Mouse (Mus musculus): Measurements from ENCODE around the gene Il1rap. TPM values are rescaled to one million over a fixed set of nuclear protein-coding genes. Genes with fewer than 3 reads are reported as not detected.

The Il1rap gene
- total and polyA plus RNA-seq, 3 experiments, result 5.4 to 5.9 TPM; not detected in 1

DNA sequence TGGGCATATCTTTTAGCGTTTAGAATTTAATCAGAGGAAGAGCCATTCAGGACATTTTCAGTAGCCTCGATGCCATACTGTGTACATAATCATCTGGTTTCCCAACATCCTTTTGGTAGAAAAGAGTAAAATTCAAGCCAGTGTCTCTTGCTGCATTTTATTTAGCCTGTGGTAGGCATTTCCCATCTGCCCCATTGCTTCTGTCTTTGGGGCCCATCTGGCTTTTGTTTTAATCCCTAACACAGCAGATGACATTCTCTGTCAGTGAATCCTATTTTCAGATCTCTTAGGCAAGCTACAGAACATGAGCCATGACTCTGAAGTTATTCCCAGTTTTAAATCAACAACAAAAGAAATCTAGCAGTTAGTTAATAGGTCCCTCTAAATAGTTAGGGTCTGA is 32.3 kb upstream of the Il1rap start:
- TF ChIP-seq POLR2AphosphoS5 (IDR thresholded peaks at IDR 0.05; ENCODE audit: borderline replicate concordance, low read depth, low read length), result no peak
- no peak for TF ChIP-seq MEF2A (IDR thresholded peaks at IDR 0.05; ENCODE audit: extremely low read depth, insufficient replicate concordance, low read depth, low read length, poor library complexity, severe bottlenecking)
- no peak for TF ChIP-seq EP300 (IDR thresholded peaks at IDR 0.05; ENCODE audit: low read depth in 1 of 2, low read length in 2 of 2)
- TF ChIP-seq CTCF (IDR thresholded peaks at IDR 0.05 in 2 of 3, conservative IDR thresholded peaks at IDR 0.05 in 1 of 3; ENCODE audit: control insufficient read depth in 1 of 3, insufficient read depth in 1 of 3, low read depth in 2 of 3, low read length in 3 of 3, poor library complexity in 1 of 3, severe bottlenecking in 1 of 3), result no peak
- TF ChIP-seq GATA1 (IDR thresholded peaks at IDR 0.05; ENCODE audit: low read depth, low read length), result no peak
- TF ChIP-seq MXI1 (IDR thresholded peaks at IDR 0.05; ENCODE audit: low read depth, low read length), result no peak
- no peak for TF ChIP-seq ZC3H11A (IDR thresholded peaks at IDR 0.05; ENCODE audit: low read depth, low read length)
- no peak for TF ChIP-seq MAFK (IDR thresholded peaks at IDR 0.05; ENCODE audit: borderline replicate concordance, low read depth, low read length)
- TF ChIP-seq USF2 (IDR thresholded peaks at IDR 0.05; ENCODE audit: borderline replicate concordance in 1 of 2, insufficient read depth in 1 of 2, low read depth in 1 of 2, low read length in 2 of 2), result no peak
- no peak for TF ChIP-seq NELFE (IDR thresholded peaks at IDR 0.05; ENCODE audit: low read depth, low read length)
- TF ChIP-seq TBP (IDR thresholded peaks at IDR 0.05; ENCODE audit: low read depth, low read length), result no peak
- TF ChIP-seq ETS1 (IDR thresholded peaks at IDR 0.05; ENCODE audit: low read depth, low read length), result no peak
- no peak for TF ChIP-seq ZNF384 (IDR thresholded peaks at IDR 0.05; ENCODE audit: low read depth, low read length)
- no peak for TF ChIP-seq POLR2A (IDR thresholded peaks at IDR 0.05; ENCODE audit: control insufficient read depth in 1 of 2, insufficient read depth in 1 of 2, low read depth in 1 of 2, low read length in 2 of 2, poor library complexity in 1 of 2)
- no peak for TF ChIP-seq JUND (IDR thresholded peaks at IDR 0.05; ENCODE audit: low read depth, low read length)
- H3K9ac ChIP-seq (ENCODE audit: control insufficient read depth, low read depth, low read length, poor library complexity, severe bottlenecking), result no peak overlapping the region
- H3K4me3 ChIP-seq (ENCODE audit: control insufficient read depth in 1 of 2, insufficient read depth in 1 of 2, low read depth in 2 of 2, low read length in 2 of 2), result no peak overlapping the region
- H3K27ac ChIP-seq (ENCODE audit: control insufficient read depth, low read depth, low read length), result no peak overlapping the region
- no peaks in the 10 kb centered on the region for H3K4me1 ChIP-seq (ENCODE audit: control insufficient read depth in 1 of 2, insufficient read depth in 2 of 2, low read length in 2 of 2)
- H3K27me3 ChIP-seq (ENCODE audit: control insufficient read depth in 1 of 2, insufficient read depth in 2 of 2, low read length in 2 of 2), result no peaks in the 10 kb centered on the region; a peak in 1 of 4 replicates
- no peaks in the 10 kb centered on the region for H3K9me3 ChIP-seq (replicated peaks; ENCODE audit: insufficient read depth, low read length)
- DNase-seq (ENCODE audit: low read depth, low spot score), result no peak
- no peaks in the 10 kb centered on the region for H3K79me2 ChIP-seq (ENCODE audit: control insufficient read depth, insufficient read depth, low read length, poor library complexity)
- H3K36me3 ChIP-seq (ENCODE audit: control insufficient read depth in 1 of 2, insufficient read depth in 2 of 2, low read length in 2 of 2), result no peaks in the 10 kb centered on the region

DNA sequence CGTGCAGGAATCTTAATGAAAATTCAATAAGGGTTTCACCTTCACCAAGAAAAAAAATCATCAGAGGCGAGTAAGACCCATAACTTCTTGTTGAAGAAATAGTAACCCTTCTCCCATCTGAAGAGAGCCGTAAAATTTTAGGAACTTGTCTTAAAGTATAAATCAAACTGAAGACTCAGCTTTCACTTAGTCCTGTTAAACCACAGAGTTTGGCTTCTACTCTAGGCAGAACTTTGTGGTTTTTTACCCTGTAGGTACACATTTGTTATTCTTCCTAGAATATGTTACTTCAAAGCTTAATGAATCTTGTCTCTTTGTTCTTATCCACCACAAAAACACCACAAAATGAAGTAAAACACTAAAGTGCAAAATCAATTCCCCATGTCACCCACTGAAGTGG is 29.3 kb upstream of the Il1rap start:
- Histone ChIP-seq H3K27ac (ENCODE audit: control insufficient read depth, low read depth, low read length) (no peak overlapping the region), H3K9me3 (replicated peaks; ENCODE audit: insufficient read depth, low read length) (no peaks in the 10 kb centered on the region), H3K27me3 (ENCODE audit: control insufficient read depth in 1 of 2, insufficient read depth in 2 of 2, low read length in 2 of 2) (no peaks in the 10 kb centered on the region; a peak in 1 of 4 replicates), H3K4me3 (ENCODE audit: control insufficient read depth in 1 of 2, insufficient read depth in 1 of 2, low read depth in 2 of 2, low read length in 2 of 2) (no peak overlapping the region), H3K36me3 (ENCODE audit: control insufficient read depth in 1 of 2, insufficient read depth in 2 of 2, low read length in 2 of 2) (no peaks in the 10 kb centered on the region), H3K9ac (ENCODE audit: control insufficient read depth, low read depth, low read length, poor library complexity, severe bottlenecking) (no peak overlapping the region), H3K79me2 (ENCODE audit: control insufficient read depth, insufficient read depth, low read length, poor library complexity) (no peaks in the 10 kb centered on the region), H3K4me1 (ENCODE audit: control insufficient read depth in 1 of 2, insufficient read depth in 2 of 2, low read length in 2 of 2) (no peaks in the 10 kb centered on the region)
- TF ChIP-seq USF2 (IDR thresholded peaks at IDR 0.05; ENCODE audit: borderline replicate concordance in 1 of 2, insufficient read depth in 1 of 2, low read depth in 1 of 2, low read length in 2 of 2) (no peak), BHLHE40 (IDR thresholded peaks at IDR 0.05; ENCODE audit: borderline replicate concordance, low read depth, low read length) (no peak), MXI1 (IDR thresholded peaks at IDR 0.05; ENCODE audit: low read depth, low read length) (no peak), KAT2A (conservative IDR thresholded peaks at IDR 0.05; ENCODE audit: low read depth, low read length) (no peak), JUND (IDR thresholded peaks at IDR 0.05; ENCODE audit: low read depth, low read length) (no peak), UBTF (IDR thresholded peaks at IDR 0.05; ENCODE audit: borderline replicate concordance, insufficient read depth, low read depth, low read length) (no peak), CHD1 (IDR thresholded peaks at IDR 0.05; ENCODE audit: low read depth, low read length) (no peak), ETS1 (IDR thresholded peaks at IDR 0.05; ENCODE audit: low read depth, low read length) (no peak), RCOR1 (IDR thresholded peaks at IDR 0.05; ENCODE audit: low read depth, low read length) (no peak), NELFE (IDR thresholded peaks at IDR 0.05; ENCODE audit: low read depth, low read length) (no peak), TCF12 (IDR thresholded peaks at IDR 0.05; ENCODE audit: low read depth, low read length) (no peak), ZNF384 (IDR thresholded peaks at IDR 0.05; ENCODE audit: low read depth, low read length) (no peak), NRF1 (IDR thresholded peaks at IDR 0.05; ENCODE audit: insufficient read depth, low read depth, low read length, poor library complexity, severe bottlenecking) (no peak), SMC3 (IDR thresholded peaks at IDR 0.05; ENCODE audit: low read depth, low read length) (no peak), RAD21 (IDR thresholded peaks at IDR 0.05; ENCODE audit: low read depth, low read length) (no peak), USF1 (IDR thresholded peaks at IDR 0.05; ENCODE audit: low read depth, low read length) (no peak), POLR2AphosphoS2 (IDR thresholded peaks at IDR 0.05; ENCODE audit: low read length) (no peak)
- DNase-seq (ENCODE audit: low read depth, low spot score), result no peak

Data from MEL (cell line).